Mouse (Mus musculus): ENCODE data around the gene Lrrfip1. TPM values are rescaled to one million over a fixed set of nuclear protein-coding genes. Genes with fewer than 3 reads are reported as not detected.

The Lrrfip1 gene
- polyA plus RNA-seq, 1 experiment from 2014 or later = 30.0 TPM

DNA sequence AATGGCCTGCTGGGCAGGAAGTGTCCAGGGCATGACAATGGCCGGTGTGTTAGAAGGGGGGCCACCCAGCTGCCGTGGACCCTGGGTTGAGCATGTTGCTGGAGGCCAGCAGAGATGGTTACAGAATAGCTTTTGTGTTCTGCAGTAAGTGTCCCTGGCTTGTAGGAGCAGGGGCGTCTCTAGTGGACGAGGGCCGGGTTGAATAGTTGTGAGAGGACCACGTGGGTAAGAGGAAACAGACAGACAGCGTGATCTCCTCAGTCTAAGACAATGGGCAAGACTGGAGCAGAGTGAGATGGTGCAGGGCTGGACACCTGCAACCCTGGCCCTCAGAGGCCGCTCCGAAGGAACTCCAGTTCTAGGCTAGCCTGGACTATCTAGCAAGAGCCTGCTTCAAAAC, 57.2 kb downstream of the Lrrfip1 start:
- Histone ChIP-seq H3K9me3 (replicated peaks; ENCODE audit: control insufficient read depth, low read length) (no peaks in the 10 kb centered on the region), H3K9ac (replicated peaks; ENCODE audit: low read length) (no peak overlapping the region), H3K4me2 (ENCODE audit: low read depth, low read length) (no peak overlapping the region), H3K27ac (replicated peaks; ENCODE audit: low read depth, low read length) (no peak overlapping the region), H3K4me3 (ENCODE audit: low read depth, low read length) (no peak overlapping the region), H3K36me3 (replicated peaks; ENCODE audit: control insufficient read depth, insufficient read depth, low read depth, low read length) (no peaks in the 10 kb centered on the region), H3K27me3 (ENCODE audit: control insufficient read depth, insufficient read depth, low read length) (no peaks in the 10 kb centered on the region), H3K4me1 (ENCODE audit: control insufficient read depth, insufficient read depth, low read length) (peaks cover 3% of the 10 kb centered on the region)
- DNase-seq (ENCODE audit: low spot score) (no peak), ATAC-seq (replicated peaks; ENCODE audit: insufficient number of reproducible peaks, low FRiP score, low TSS enrichment, low read depth) (no peak)
- 51% methylated on average over 9 of the region's 9 CpGs for WGBS

- WGBS = 88% methylated on average over 8 of the region's 8 CpGs
- Histone ChIP-seq H3K27me3 (ENCODE audit: control insufficient read depth, insufficient read depth, low read length) (no peaks in the 10 kb centered on the region), H3K4me2 (ENCODE audit: low read depth, low read length) (no peak overlapping the region), H3K9ac (replicated peaks; ENCODE audit: low read length) (no peak overlapping the region), H3K4me3 (ENCODE audit: low read depth, low read length) (no peak overlapping the region), H3K4me1 (ENCODE audit: control insufficient read depth, insufficient read depth, low read length) (peaks cover 5% of the 10 kb centered on the region), H3K9me3 (replicated peaks; ENCODE audit: control insufficient read depth, low read length) (no peaks in the 10 kb centered on the region), H3K36me3 (replicated peaks; ENCODE audit: control insufficient read depth, insufficient read depth, low read depth, low read length) (no peaks in the 10 kb centered on the region), H3K27ac (replicated peaks; ENCODE audit: low read depth, low read length) (no peak overlapping the region)
- ATAC-seq (replicated peaks; ENCODE audit: insufficient number of reproducible peaks, low FRiP score, low TSS enrichment, low read depth) = no peak
- no peak for DNase-seq (ENCODE audit: low spot score)
Observed at GRCm38 (mm10) chr1:91056416-91056815, 57.9 kb downstream of the Lrrfip1 start.

DNA sequence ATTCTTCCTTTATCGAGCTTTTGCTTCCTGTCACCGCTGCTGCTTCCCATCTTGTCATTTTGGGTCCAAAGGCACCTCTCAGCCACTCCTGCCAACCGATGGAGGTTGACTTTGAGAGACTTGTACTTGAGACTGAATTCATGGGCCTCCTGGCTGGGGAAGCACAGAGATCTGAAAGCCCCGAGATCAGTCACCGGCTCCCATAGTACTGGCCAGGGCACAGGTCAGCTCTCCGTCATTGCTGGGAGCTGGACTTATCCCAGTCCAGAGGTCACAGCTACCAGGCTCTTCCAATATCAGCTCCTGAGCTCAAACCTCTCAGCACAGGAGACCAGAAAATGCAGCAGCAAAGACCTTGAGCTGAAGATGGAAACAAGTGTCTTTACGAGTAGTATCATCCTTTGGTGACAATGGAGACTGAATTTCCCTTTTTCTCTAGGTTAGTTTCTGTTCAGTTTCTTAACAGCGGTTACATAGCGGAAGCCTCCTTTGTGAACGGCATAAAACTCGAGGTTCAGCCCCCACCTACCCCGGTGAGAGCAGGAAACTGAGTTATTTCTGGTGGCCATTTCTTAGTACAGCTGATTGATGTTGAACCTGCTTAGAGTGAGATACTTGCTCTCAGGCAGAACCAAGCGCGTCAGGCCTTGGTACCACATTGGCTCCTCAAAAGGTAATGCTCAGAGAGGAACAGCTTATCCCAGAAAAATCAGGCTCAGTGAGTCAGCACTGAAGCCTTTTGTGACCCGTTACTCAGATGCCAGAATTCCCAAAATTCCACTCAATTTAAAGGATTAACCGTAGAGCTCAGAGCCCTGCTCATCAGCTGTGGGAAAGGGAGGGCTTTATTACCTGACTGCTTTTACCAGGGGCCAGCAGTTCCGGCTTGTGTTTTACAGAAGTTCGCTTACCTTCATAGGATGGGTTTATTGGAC, 59.0 kb downstream of the Lrrfip1 start:
- H3K4me3 ChIP-seq (ENCODE audit: low read depth, low read length) = no peak overlapping the region
- H3K9ac ChIP-seq (replicated peaks; ENCODE audit: low read length) = no peak overlapping the region
- H3K27me3 ChIP-seq (ENCODE audit: control insufficient read depth, insufficient read depth, low read length) = no peaks in the 10 kb centered on the region
- ATAC-seq (replicated peaks; ENCODE audit: insufficient number of reproducible peaks, low FRiP score, low TSS enrichment, low read depth) (no peak), DNase-seq (ENCODE audit: low spot score) (no peak)
- H3K9me3 ChIP-seq (replicated peaks; ENCODE audit: control insufficient read depth, low read length) = no peaks in the 10 kb centered on the region
- H3K27ac ChIP-seq (replicated peaks; ENCODE audit: low read depth, low read length) = no peak overlapping the region
- no peak overlapping the region for H3K4me2 ChIP-seq (ENCODE audit: low read depth, low read length)
- WGBS = 73% methylated on average over 18 of the region's 18 CpGs
- no peaks in the 10 kb centered on the region for H3K36me3 ChIP-seq (replicated peaks; ENCODE audit: control insufficient read depth, insufficient read depth, low read depth, low read length)
- peaks cover 5% of the 10 kb centered on the region for H3K4me1 ChIP-seq (ENCODE audit: control insufficient read depth, insufficient read depth, low read length)

GRCm38 (mm10) chr1:91058251-91058650, 59.7 kb downstream of the Lrrfip1 start:
- DNase-seq (ENCODE audit: low spot score) (no peak), ATAC-seq (replicated peaks; ENCODE audit: insufficient number of reproducible peaks, low FRiP score, low TSS enrichment, low read depth) (no peak)
- H3K4me1 ChIP-seq (ENCODE audit: control insufficient read depth, insufficient read depth, low read length) = peaks cover 5% of the 10 kb centered on the region
- no peak overlapping the region for H3K4me2 ChIP-seq (ENCODE audit: low read depth, low read length)
- no peak overlapping the region for H3K4me3 ChIP-seq (ENCODE audit: low read depth, low read length)
- H3K36me3 ChIP-seq (replicated peaks; ENCODE audit: control insufficient read depth, insufficient read depth, low read depth, low read length) = no peaks in the 10 kb centered on the region
- no peak overlapping the region for H3K9ac ChIP-seq (replicated peaks; ENCODE audit: low read length)
- no peaks in the 10 kb centered on the region for H3K27me3 ChIP-seq (ENCODE audit: control insufficient read depth, insufficient read depth, low read length)
- no peaks in the 10 kb centered on the region for H3K9me3 ChIP-seq (replicated peaks; ENCODE audit: control insufficient read depth, low read length)
- no peak overlapping the region for H3K27ac ChIP-seq (replicated peaks; ENCODE audit: low read depth, low read length)
- WGBS = 67% methylated on average over 6 of the region's 6 CpGs

GRCm38 (mm10) chr1:91059792-91060604, 61.5 kb downstream of the Lrrfip1 start:
- H3K4me3 ChIP-seq (ENCODE audit: low read depth, low read length) = no peak overlapping the region
- H3K27me3 ChIP-seq (ENCODE audit: control insufficient read depth, insufficient read depth, low read length) = no peaks in the 10 kb centered on the region
- H3K4me1 ChIP-seq (ENCODE audit: control insufficient read depth, insufficient read depth, low read length) = peaks cover 2% of the 10 kb centered on the region; the same call in 1 of the 2 replicates
- WGBS = 84% methylated on average over 9 of the region's 9 CpGs
- no peak for ATAC-seq (replicated peaks; ENCODE audit: insufficient number of reproducible peaks, low FRiP score, low TSS enrichment, low read depth)
- H3K27ac ChIP-seq (replicated peaks; ENCODE audit: low read depth, low read length) = no peak overlapping the region
- no peak for DNase-seq (ENCODE audit: low spot score)
- no peak overlapping the region for H3K9ac ChIP-seq (replicated peaks; ENCODE audit: low read length)
- H3K4me2 ChIP-seq (ENCODE audit: low read depth, low read length) = no peak overlapping the region
- no peaks in the 10 kb centered on the region for H3K36me3 ChIP-seq (replicated peaks; ENCODE audit: control insufficient read depth, insufficient read depth, low read depth, low read length)
- H3K9me3 ChIP-seq (replicated peaks; ENCODE audit: control insufficient read depth, low read length) = no peaks in the 10 kb centered on the region

DNA sequence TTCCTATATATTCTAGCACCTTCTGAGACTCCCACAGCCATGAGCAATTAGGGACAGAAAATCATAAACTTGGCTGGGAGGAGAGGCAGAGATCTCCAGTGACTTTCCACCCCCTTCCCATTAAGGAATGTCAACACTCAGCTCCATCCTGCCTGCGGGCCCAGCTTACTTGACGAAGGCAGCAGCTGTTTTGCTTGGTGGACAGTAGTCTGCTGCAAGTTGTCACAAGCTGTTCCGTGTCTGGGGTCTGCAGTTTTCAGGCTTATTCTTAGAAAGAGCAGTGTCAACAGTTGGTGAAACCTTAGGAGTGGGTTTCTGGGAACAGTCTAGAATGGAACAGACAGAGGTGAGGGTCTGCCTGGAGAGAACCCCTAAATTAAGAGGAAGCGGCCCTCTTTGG, 62.6 kb downstream of the Lrrfip1 start:
- no peaks in the 10 kb centered on the region for H3K27me3 ChIP-seq (ENCODE audit: control insufficient read depth, insufficient read depth, low read length)
- DNase-seq (ENCODE audit: low spot score) = no peak
- no peaks in the 10 kb centered on the region for H3K36me3 ChIP-seq (replicated peaks; ENCODE audit: control insufficient read depth, insufficient read depth, low read depth, low read length)
- no peak overlapping the region for H3K27ac ChIP-seq (replicated peaks; ENCODE audit: low read depth, low read length)
- no peak overlapping the region for H3K4me2 ChIP-seq (ENCODE audit: low read depth, low read length)
- 69% methylated on average over 4 of the region's 4 CpGs for WGBS
- H3K4me3 ChIP-seq (ENCODE audit: low read depth, low read length) = no peak overlapping the region
- H3K4me1 ChIP-seq (ENCODE audit: control insufficient read depth, insufficient read depth, low read length) = peaks cover 2% of the 10 kb centered on the region; the same call in 1 of the 2 replicates
- ATAC-seq (replicated peaks; ENCODE audit: insufficient number of reproducible peaks, low FRiP score, low TSS enrichment, low read depth) = no peak
- no peaks in the 10 kb centered on the region for H3K9me3 ChIP-seq (replicated peaks; ENCODE audit: control insufficient read depth, low read length)
- H3K9ac ChIP-seq (replicated peaks; ENCODE audit: low read length) = no peak overlapping the region

DNA sequence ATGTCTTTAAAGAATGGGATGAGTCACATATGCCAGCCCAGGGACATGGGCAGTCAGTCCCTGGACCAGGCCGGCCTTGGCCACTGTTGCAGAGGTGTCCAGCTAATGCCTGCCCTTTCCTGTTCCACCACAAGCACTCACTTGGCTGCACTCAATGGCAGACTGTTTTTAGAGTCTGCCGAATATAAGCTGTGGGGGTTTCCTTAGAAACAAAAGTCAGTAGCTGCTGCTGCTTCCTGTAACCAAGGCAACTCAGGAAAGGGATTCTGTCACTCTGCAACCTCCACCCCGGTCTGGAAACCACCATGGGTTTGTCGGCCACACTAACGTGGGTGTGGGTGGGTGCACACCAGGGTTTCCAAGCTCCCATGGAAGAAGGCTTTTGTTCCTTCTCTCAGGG, 63.8 kb downstream of the Lrrfip1 start:
- H3K4me2 ChIP-seq (ENCODE audit: low read depth, low read length) = no peak overlapping the region
- no peak for DNase-seq (ENCODE audit: low spot score)
- H3K36me3 ChIP-seq (replicated peaks; ENCODE audit: control insufficient read depth, insufficient read depth, low read depth, low read length) = no peaks in the 10 kb centered on the region
- no peak for ATAC-seq (replicated peaks; ENCODE audit: insufficient number of reproducible peaks, low FRiP score, low TSS enrichment, low read depth)
- 44% methylated on average over 5 of the region's 5 CpGs for WGBS
- H3K4me3 ChIP-seq (ENCODE audit: low read depth, low read length) = no peak overlapping the region
- H3K27me3 ChIP-seq (ENCODE audit: control insufficient read depth, insufficient read depth, low read length) = no peaks in the 10 kb centered on the region
- H3K9ac ChIP-seq (replicated peaks; ENCODE audit: low read length) = no peak overlapping the region
- peaks cover 2% of the 10 kb centered on the region; the same call in 1 of the 2 replicates for H3K4me1 ChIP-seq (ENCODE audit: control insufficient read depth, insufficient read depth, low read length)
- no peaks in the 10 kb centered on the region for H3K9me3 ChIP-seq (replicated peaks; ENCODE audit: control insufficient read depth, low read length)
- no peak overlapping the region for H3K27ac ChIP-seq (replicated peaks; ENCODE audit: low read depth, low read length)

- Histone ChIP-seq H3K9me3 (replicated peaks; ENCODE audit: control insufficient read depth, low read length) (no peaks in the 10 kb centered on the region), H3K9ac (replicated peaks; ENCODE audit: low read length) (no peak overlapping the region), H3K27ac (replicated peaks; ENCODE audit: low read depth, low read length) (no peak overlapping the region), H3K4me3 (ENCODE audit: low read depth, low read length) (no peak overlapping the region), H3K4me2 (ENCODE audit: low read depth, low read length) (no peak overlapping the region), H3K4me1 (ENCODE audit: control insufficient read depth, insufficient read depth, low read length) (peaks cover 2% of the 10 kb centered on the region; the same call in 1 of the 2 replicates), H3K27me3 (ENCODE audit: control insufficient read depth, insufficient read depth, low read length) (no peaks in the 10 kb centered on the region), H3K36me3 (replicated peaks; ENCODE audit: control insufficient read depth, insufficient read depth, low read depth, low read length) (no peaks in the 10 kb centered on the region)
- DNase-seq (ENCODE audit: low spot score) (no peak), ATAC-seq (replicated peaks; ENCODE audit: insufficient number of reproducible peaks, low FRiP score, low TSS enrichment, low read depth) (no peak)
- 90% methylated on average over 2 of the region's 2 CpGs for WGBS
Observed at GRCm38 (mm10) chr1:91064053-91064452, 65.5 kb downstream of the Lrrfip1 start.

All from embryonic facial prominence, embryonic 11.5 days (tissue).